Mouse (Mus musculus): ENCODE measurements around the gene Efnb1.

DNA sequence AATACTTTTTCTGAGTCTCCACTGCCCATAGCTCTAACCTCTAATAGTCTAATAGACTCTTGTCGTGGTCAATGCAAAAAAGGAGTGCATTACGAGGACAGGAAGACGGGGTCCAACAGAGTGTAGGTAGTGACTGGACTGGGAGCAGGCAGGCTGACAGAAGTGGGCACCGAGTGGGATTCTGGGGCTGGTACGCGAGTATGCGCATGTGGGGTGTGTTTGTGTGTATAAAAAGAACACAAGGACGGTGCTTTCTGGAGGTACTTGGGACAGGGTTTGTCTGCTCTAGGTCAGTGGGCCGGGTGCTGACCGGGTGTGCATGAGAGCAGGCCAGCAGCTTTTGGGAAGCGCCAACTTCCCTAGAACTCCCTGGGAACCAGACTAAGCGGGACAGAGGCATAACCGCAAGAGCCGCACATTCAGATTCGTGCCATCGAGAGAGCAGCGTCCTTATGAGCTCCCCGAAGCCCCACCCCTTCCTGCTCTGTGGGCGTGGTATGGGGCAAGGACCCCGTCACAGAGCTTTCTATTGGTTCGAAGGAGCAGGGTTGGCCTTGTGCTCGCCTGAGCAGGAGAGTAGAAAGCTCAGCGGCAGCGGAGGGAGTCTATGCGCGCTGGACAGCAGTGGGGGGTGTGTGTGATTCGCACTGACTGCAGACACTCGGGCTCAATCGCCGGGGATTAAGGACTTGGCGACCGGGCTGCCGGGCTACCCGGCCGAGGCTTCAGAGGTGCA, at the start of gene Efnb1:
- TF ChIP-seq CTCF (IDR thresholded peaks at IDR 0.05; ENCODE audit: low read depth, low read length), result no peak
- TF ChIP-seq POLR2A (IDR thresholded peaks at IDR 0.05; ENCODE audit: insufficient read depth, low read length), result no peak
- TF ChIP-seq EP300 (IDR thresholded peaks at IDR 0.05; ENCODE audit: insufficient read depth, low read depth, low read length), result no peak
